ENCODE assay signal across 10 mouse cellular contexts in genomic region chr1:133188719-133189118, GRCm38 (mm10). TPM values are rescaled to one million over a fixed set of nuclear protein-coding genes. Genes with fewer than 3 reads are reported as not detected.
DNase-seq lines count a peak whose midpoint lies in the region; ATAC-seq and TF ChIP-seq lines count a peak whose summit lies in the region.
"Had no signal": no experiment of that assay in that cellular context is flagged by ENCODE, and none has a peak within 500 bp of the region (broad histone marks: within the 10 kb centered on the region; RNA-seq: fewer than 3 reads in every experiment).

No protein-coding gene starts in this region.

- TF ChIP-seq POLR2A in embryonic fibroblast, embryonic 13.5 days (IDR thresholded peaks at IDR 0.05; ENCODE audit: low read depth, low read length) = no peak
- no peak for TF ChIP-seq POLR2A in cerebellum, adult 2 months (IDR thresholded peaks at IDR 0.05; ENCODE audit: borderline replicate concordance, insufficient read depth, low read length)

- H3K4me1 ChIP-seq in heart, embryonic 13.5 days = peaks cover 20% of the 10 kb centered on the region
- peaks cover 12% of the 10 kb centered on the region for H3K4me1 ChIP-seq in embryonic fibroblast, embryonic 13.5 days (ENCODE audit: control insufficient read depth, insufficient read depth, low read length)
- peaks cover 66% of the 10 kb centered on the region for H3K4me1 ChIP-seq in hindbrain, embryonic 13.5 days (replicated peaks)
- H3K4me1 ChIP-seq in neural tube, embryonic 13.5 days (replicated peaks) = peaks cover 66% of the 10 kb centered on the region
- peaks cover 8% of the 10 kb centered on the region; the same call in 1 of the 2 replicates for H3K4me1 ChIP-seq in kidney, embryonic 14.5 days (ENCODE audit: control insufficient read depth, insufficient read depth, low read length)
- 0 out of 2 replicates have a peak, but pooled peaks cover 6% of the 10 kb centered on the region for H3K4me1 ChIP-seq in cerebellum, adult 2 months (ENCODE audit: control insufficient read depth, insufficient read depth, low read length)
- H3K4me1 ChIP-seq: liver, embryonic 13.5 days had no signal

- H3K27me3 ChIP-seq in heart, embryonic 13.5 days (replicated peaks) = 0 out of 2 replicates have a peak, but pooled peaks cover 1% of the 10 kb centered on the region
- H3K27me3 ChIP-seq in hindbrain, embryonic 13.5 days = no peaks in the 10 kb centered on the region
- H3K27me3 ChIP-seq in neural tube, embryonic 13.5 days = no peaks in the 10 kb centered on the region
- H3K27me3 ChIP-seq in kidney, embryonic 14.5 days (ENCODE audit: control insufficient read depth, insufficient read depth, low read length) = no peaks in the 10 kb centered on the region; the same call in 1 of the 2 replicates
- H3K27me3 ChIP-seq in cerebellum, adult 2 months (ENCODE audit: control insufficient read depth, insufficient read depth, low read length) = no peaks in the 10 kb centered on the region; the same call in 1 of the 2 replicates

- H3K9me3 ChIP-seq in heart, embryonic 13.5 days = peaks cover 5% of the 10 kb centered on the region
- H3K9me3 ChIP-seq in hindbrain, embryonic 13.5 days = no peaks in the 10 kb centered on the region
- H3K9me3 ChIP-seq in neural tube, embryonic 13.5 days = no peaks in the 10 kb centered on the region
- H3K9me3 ChIP-seq in kidney, embryonic 14.5 days (ENCODE audit: control insufficient read depth, low read length) = no peaks in the 10 kb centered on the region
- H3K9me3 ChIP-seq: liver, embryonic 13.5 days had no signal

- ATAC-seq in heart, embryonic 13.5 days (ENCODE audit: extremely low read depth, insufficient number of reproducible peaks, low FRiP score, low TSS enrichment) = no peak
- ATAC-seq in hindbrain, embryonic 13.5 days (ENCODE audit: low FRiP score) = no peak; the same call in 1 of the 2 replicates
- ATAC-seq in neural tube, embryonic 13.5 days (ENCODE audit: low read depth) = no peak
- no peak for ATAC-seq in kidney, embryonic 14.5 days (ENCODE audit: low FRiP score, low TSS enrichment)

- H3K4me2 ChIP-seq in heart, embryonic 13.5 days = peak overlapping the region; percentile 3; the same call in 1 of the 2 replicates
- peak overlapping the region; percentile 31; the same call in 1 of the 2 replicates for H3K4me2 ChIP-seq in hindbrain, embryonic 13.5 days
- no peak overlapping the region for H3K4me2 ChIP-seq in neural tube, embryonic 13.5 days
- H3K4me2 ChIP-seq in kidney, embryonic 14.5 days (replicated peaks; ENCODE audit: low read depth, low read length) = no peak overlapping the region
- H3K4me2 ChIP-seq: liver, embryonic 13.5 days had no signal

- no peak for DNase-seq in heart, adult 11 months
- DNase-seq in left cerebral cortex, adult 2 months (ENCODE audit: extremely low spot score in 1 of 2, low spot score in 2 of 2) = no peak
- DNase-seq in cerebellum, adult 2 months = no peak
- DNase-seq: kidney, adult 18-20 months; liver, embryonic 13.5 days had no signal

- intact Hi-C loops in left cerebral cortex, adult 2 months (cut with DNase I) = no loop called here

- 40% methylated on average over 8 of the region's 8 CpGs for whole genome bisulfite sequencing in heart, embryonic 13.5 days
- WGBS in hindbrain, embryonic 13.5 days = 82% methylated on average over 8 of the region's 8 CpGs
- WGBS in neural tube, embryonic 13.5 days = 88% methylated on average over 8 of the region's 8 CpGs
- WGBS in kidney, embryonic 14.5 days = 79% methylated on average over 8 of the region's 8 CpGs
- 74% methylated on average over 8 of the region's 8 CpGs for WGBS in cerebellum, adult 2 months

- no peak overlapping the region for H3K4me3 ChIP-seq in heart, embryonic 13.5 days
- H3K4me3 ChIP-seq in embryonic fibroblast, embryonic 13.5 days (ENCODE audit: insufficient read depth, low read length) = no peak overlapping the region
- no peak overlapping the region for H3K4me3 ChIP-seq in hindbrain, embryonic 13.5 days
- no peak overlapping the region for H3K4me3 ChIP-seq in neural tube, embryonic 13.5 days
- no peak overlapping the region for H3K4me3 ChIP-seq in left cerebral cortex, adult 2 months
- no peak overlapping the region for H3K4me3 ChIP-seq in kidney, embryonic 14.5 days (ENCODE audit: low read length)
- no peak overlapping the region for H3K4me3 ChIP-seq in cerebellum, adult 2 months (replicated peaks; ENCODE audit: insufficient read depth, low read depth, low read length)
- H3K4me3 ChIP-seq: liver, embryonic 13.5 days had no signal

- H3K36me3 ChIP-seq in heart, embryonic 13.5 days = 0 out of 2 replicates have a peak, but pooled peaks cover 5% of the 10 kb centered on the region
- peaks cover 8% of the 10 kb centered on the region for H3K36me3 ChIP-seq in hindbrain, embryonic 13.5 days
- peaks cover 10% of the 10 kb centered on the region for H3K36me3 ChIP-seq in neural tube, embryonic 13.5 days
- H3K36me3 ChIP-seq in kidney, embryonic 14.5 days (ENCODE audit: control insufficient read depth, insufficient read depth, low read length) = no peaks in the 10 kb centered on the region
- H3K36me3 ChIP-seq: liver, embryonic 13.5 days had no signal

- peak overlapping the region; percentile 48 for H3K27ac ChIP-seq in heart, embryonic 13.5 days (replicated peaks)
- H3K27ac ChIP-seq in embryonic fibroblast, embryonic 13.5 days (ENCODE audit: insufficient read depth, low read length) = peak overlapping the region; percentile 76
- H3K27ac ChIP-seq in hindbrain, embryonic 13.5 days = peak overlapping the region; percentile 92
- peak overlapping the region; percentile 80 for H3K27ac ChIP-seq in neural tube, embryonic 13.5 days (replicated peaks)
- H3K27ac ChIP-seq in left cerebral cortex, adult 2 months = no peak overlapping the region
- H3K27ac ChIP-seq in kidney, embryonic 14.5 days (ENCODE audit: low read depth, low read length) = no peak overlapping the region
- no peak overlapping the region for H3K27ac ChIP-seq in cerebellum, adult 2 months (ENCODE audit: insufficient read depth, low read length)
- H3K27ac ChIP-seq: liver, embryonic 13.5 days had no signal

- no peak overlapping the region for H3K9ac ChIP-seq in heart, embryonic 13.5 days
- no peak overlapping the region for H3K9ac ChIP-seq in hindbrain, embryonic 13.5 days
- H3K9ac ChIP-seq in neural tube, embryonic 13.5 days = no peak overlapping the region
- no peak overlapping the region for H3K9ac ChIP-seq in kidney, embryonic 14.5 days (ENCODE audit: low read depth, low read length)
- H3K9ac ChIP-seq: liver, embryonic 13.5 days had no signal

- no peak for TF ChIP-seq CTCF in embryonic fibroblast, embryonic 13.5 days (IDR thresholded peaks at IDR 0.05; ENCODE audit: borderline replicate concordance, insufficient read depth, low read length)
- TF ChIP-seq CTCF in left cerebral cortex, adult 2 months (IDR thresholded peaks at IDR 0.05) = no peak
- TF ChIP-seq CTCF in cerebellum, adult 2 months (IDR thresholded peaks at IDR 0.05; ENCODE audit: borderline replicate concordance, insufficient read depth, low read depth, low read length) = no peak

RNA-seq across cellular contexts. Expression of gene Plekha6, which starts 24.7 kb away (rescaled TPM):
- 10.6 and 10.7 TPM in 2 replicates for polyA plus RNA-seq in heart, embryonic 13.5 days (2015; fragmentation: Nextera tagmentation; extraction: Ambion mirVana)
- 2.6 and 3.6 TPM in 2 replicates for polyA plus RNA-seq in embryonic fibroblast, embryonic 13.5 days (2011; ENCODE audit: insufficient read length, low read depth, missing spikeins)
- 20.4 and 20.7 TPM in 2 replicates for polyA plus RNA-seq in hindbrain, embryonic 13.5 days (2015; fragmentation: Nextera tagmentation; extraction: Ambion mirVana)
- 25.8 and 27.4 TPM in 2 replicates for polyA plus RNA-seq in neural tube, embryonic 13.5 days (2015; fragmentation: Nextera tagmentation; extraction: Ambion mirVana)
- total RNA-seq in left cerebral cortex, adult 2 months (2021) = 10 to 100 TPM; 94.2 to 96.3 TPM
- 3.3 and 6.1 TPM in 2 replicates for polyA plus RNA-seq in kidney, embryonic 14.5 days (2014; fragmentation: Nextera tagmentation; extraction: Ambion mirVana)
- polyA plus RNA-seq in cerebellum, adult 2 months (2012; rRNA removed) = 73.7 and 77.2 TPM in 2 replicates

RNA-seq across cellular contexts. Expression of gene Ppp1r15b, which starts 57.8 kb away (rescaled TPM):
- 24.2 and 24.8 TPM in 2 replicates for polyA plus RNA-seq in heart, embryonic 13.5 days (2015; fragmentation: Nextera tagmentation; extraction: Ambion mirVana)
- polyA plus RNA-seq in embryonic fibroblast, embryonic 13.5 days (2011; ENCODE audit: insufficient read length, low read depth, missing spikeins) = 55.8 and 63.3 TPM in 2 replicates
- 29.2 TPM in 2 replicates for polyA plus RNA-seq in hindbrain, embryonic 13.5 days (2015; fragmentation: Nextera tagmentation; extraction: Ambion mirVana)
- polyA plus RNA-seq in neural tube, embryonic 13.5 days (2015; fragmentation: Nextera tagmentation; extraction: Ambion mirVana) = 27.8 and 30.8 TPM in 2 replicates
- total RNA-seq in left cerebral cortex, adult 2 months (2021) = 10 to 100 TPM; 41.4 to 44.3 TPM
- 17.9 and 49.4 TPM in 2 replicates for polyA plus RNA-seq in kidney, embryonic 14.5 days (2014; fragmentation: Nextera tagmentation; extraction: Ambion mirVana)
- polyA plus RNA-seq in cerebellum, adult 2 months (2012; rRNA removed) = 31.7 and 32.1 TPM in 2 replicates

Comparison
In these comparisons a context has a peak if more than half of its experiments do, and no peak if none do; other contexts are left out.
1. H3K27ac ChIP-seq: peak in heart, embryonic 13.5 days (single experiment), embryonic fibroblast, embryonic 13.5 days (single experiment), hindbrain, embryonic 13.5 days (single experiment) and neural tube, embryonic 13.5 days (single experiment); none in left cerebral cortex, adult 2 months (single experiment), kidney, embryonic 14.5 days (single experiment) and cerebellum, adult 2 months (single experiment).
2. H3K4me2 ChIP-seq: peak in heart, embryonic 13.5 days (single experiment) and hindbrain, embryonic 13.5 days (single experiment); none in neural tube, embryonic 13.5 days (single experiment) and kidney, embryonic 14.5 days (single experiment).